Mouse (Mus musculus) thymus, adult 2 months (tissue): ENCODE data around the gene Reep1.

Experiments used
- CTCF ChIP-seq: fragments of 200-500 bp; IDR thresholded peaks from 2 replicates; pipeline ENCODE4 v1.5.1; 2012; ENCODE audit warnings: mild to moderate bottlenecking, control low read depth, low read length, moderate library complexity, borderline replicate concordance; ENCODE audit not compliant: control insufficient read depth, poor library complexity, insufficient read depth; ENCODE audit errors: extremely low read depth
- POLR2A ChIP-seq: fragments of 200-500 bp; IDR thresholded peaks from 2 replicates; pipeline ENCODE4 v1.6.1; 2012; ENCODE audit warnings: mild to moderate bottlenecking, low read length, control low read depth, moderate library complexity; ENCODE audit not compliant: control insufficient read depth, poor library complexity, insufficient read depth; ENCODE audit errors: extremely low read depth

DNA sequence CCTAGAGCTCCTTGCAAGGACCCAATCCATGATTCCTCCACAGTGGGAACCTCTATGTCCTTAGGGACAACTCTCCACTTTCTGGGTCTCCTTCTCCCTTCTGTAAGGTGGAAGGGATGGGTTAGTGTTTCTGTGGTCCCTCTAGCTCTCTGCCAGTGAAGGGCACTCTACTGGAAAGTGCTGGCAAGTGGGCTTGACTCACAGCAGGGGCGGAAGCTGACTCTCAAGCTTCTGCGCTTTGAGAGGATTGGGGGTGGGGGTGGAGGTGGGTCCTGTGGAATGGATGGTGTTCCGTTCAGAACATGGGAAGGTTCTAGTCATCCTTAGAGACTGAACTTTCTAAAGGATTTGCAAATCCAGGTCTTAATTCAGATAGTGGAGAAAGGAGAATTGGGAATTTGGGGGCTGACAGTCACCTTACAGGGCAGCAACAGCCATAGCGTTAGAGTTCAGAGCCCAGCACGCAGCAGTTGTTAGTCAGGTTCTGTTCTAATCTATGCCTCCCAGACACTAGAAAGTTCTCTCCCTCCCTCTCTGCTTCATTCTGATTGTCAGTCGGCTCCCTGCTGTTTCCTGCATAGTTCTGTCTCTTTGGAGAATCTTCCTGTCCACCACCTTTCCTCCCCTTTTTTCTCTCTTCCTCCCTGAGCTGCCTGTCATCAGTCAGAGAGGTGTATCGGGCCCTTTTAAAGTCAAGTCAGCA is 93.8 kb downstream of the Reep1 start:
- no peak for TF ChIP-seq CTCF
- TF ChIP-seq POLR2A: no peak
